Mouse (Mus musculus) hindbrain, embryonic 16.5 days (tissue): ENCODE data around the gene Rasl11a. TPM values are rescaled to one million over a fixed set of nuclear protein-coding genes. Genes with fewer than 3 reads are reported as not detected.

Experiments
- ATAC-seq: fragments of 200-750 bp; cut with Nextera tagmentation; 2 replicates; pipeline ENCODE4 v1.8.0; 2017; ENCODE audit warnings: moderate TSS enrichment, moderate library complexity
- H3K27ac ChIP-seq: fragments of 300-500 bp; sonication (generic); 2 replicates; pipeline ENCODE4 v1.5.1; 2014; ENCODE audit warnings: low read depth, mild to moderate bottlenecking, control low read depth, low read length, moderate library complexity
- H3K27me3 ChIP-seq: fragments of 300-500 bp; sonication (generic); replicated peaks from 2 replicates; pipeline ENCODE4 v1.6.1; 2014; ENCODE audit warnings: low read length; ENCODE audit not compliant: control insufficient read depth, insufficient read depth
- H3K36me3 ChIP-seq: fragments of 300-500 bp; sonication (generic); 2 replicates; pipeline ENCODE4 v1.6.1; 2014; ENCODE audit warnings: mild to moderate bottlenecking, low read length, moderate library complexity, mixed read lengths; ENCODE audit not compliant: control insufficient read depth, insufficient read depth
- H3K4me1 ChIP-seq: fragments of 300-500 bp; sonication (generic); 2 replicates; pipeline ENCODE4 v1.6.1; 2014; ENCODE audit warnings: low read depth, low read length; ENCODE audit not compliant: control insufficient read depth, insufficient read depth
- H3K4me2 ChIP-seq: fragments of 300-500 bp; sonication (generic); 2 replicates; pipeline ENCODE4 v1.6.1; 2014; ENCODE audit warnings: mild to moderate bottlenecking, low read length, control low read depth, moderate library complexity
- H3K4me3 ChIP-seq: fragments of 300-500 bp; sonication (generic); 2 replicates; pipeline ENCODE4 v1.5.1; 2014; ENCODE audit warnings: mild to moderate bottlenecking, low read length, control low read depth, moderate library complexity
- H3K9ac ChIP-seq: fragments of 300-500 bp; sonication (generic); 2 replicates; pipeline ENCODE4 v1.6.1; 2014; ENCODE audit warnings: low read depth, mild to moderate bottlenecking, control low read depth, low read length, moderate library complexity
- H3K9me3 ChIP-seq: fragments of 300-500 bp; sonication (generic); 2 replicates; pipeline ENCODE4 v1.6.1; 2014; ENCODE audit warnings: mild to moderate bottlenecking, low read length, moderate library complexity; ENCODE audit not compliant: control insufficient read depth
- WGBS: fragments of 180-500 bp; shearing (Covaris S2); extraction: QIAGEN DNeasy Blood & Tissue Kit; methylation state at CpG from one replicate; pipeline ENCODE4 v1.1.7; 2014; 5-methylcytosine and 5-hydroxymethylcytosine counted together
- polyA plus RNA-seq: library from polyadenylated mRNA; unstranded; fragments of >200 nt; fragmentation: Nextera tagmentation; extraction: Ambion mirVana; gene quantifications from 2 replicates; pipeline ENCODE4 v1.2.1, GENCODE M21; 2015

The Rasl11a gene
- polyA plus RNA-seq = 7.6 and 8.5 TPM in 2 replicates

GRCm38 (mm10) chr5:146844945-146845365 is at the start of gene Rasl11a:
Gene Rasl11a, plus strand, starts transcription at chr5:146845071.
- peak within 1 kb of the TSS; percentile 78 for H3K9ac ChIP-seq
- WGBS = under 1% methylated on average over 40 of the region's 40 CpGs
- peak within 1 kb of the TSS; percentile 63 for H3K27ac ChIP-seq
- peaks cover 8% of the 10 kb centered on the region for H3K4me1 ChIP-seq
- peak; percentile 93 for ATAC-seq
- peak within 1 kb of the TSS; percentile 76 for H3K4me3 ChIP-seq
- peak within 1 kb of the TSS; percentile 99 for H3K4me2 ChIP-seq
- H3K27me3 ChIP-seq = no peaks in the 10 kb centered on the region
- H3K9me3 ChIP-seq = no peaks in the 10 kb centered on the region
- H3K36me3 ChIP-seq = no peaks in the 10 kb centered on the region

DNA sequence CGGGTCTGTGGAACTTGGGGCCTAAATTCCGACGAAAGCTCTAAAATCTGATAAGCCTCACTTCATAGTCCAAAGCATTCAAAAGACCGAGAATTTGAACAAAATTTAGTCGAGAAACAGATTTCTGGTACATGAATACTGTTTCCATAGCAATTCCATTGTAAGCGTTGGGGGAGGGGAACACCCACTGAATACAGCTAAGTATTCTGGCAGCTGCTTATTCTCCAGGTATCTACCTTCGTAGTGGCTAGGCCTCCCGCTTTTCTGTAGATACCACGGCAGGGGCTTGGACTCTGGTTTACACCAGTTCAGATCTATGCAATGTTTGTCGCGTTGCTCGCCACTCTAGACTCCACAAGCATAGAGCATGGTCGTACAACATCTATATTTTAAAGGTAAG is 49.1 kb upstream of the Rasl11a start:
- Histone ChIP-seq H3K36me3 (no peaks in the 10 kb centered on the region), H3K9me3 (no peaks in the 10 kb centered on the region), H3K27me3 (no peaks in the 10 kb centered on the region), H3K9ac (no peak overlapping the region), H3K4me2 (no peak overlapping the region), H3K4me3 (no peak overlapping the region), H3K4me1 (peaks cover 27% of the 10 kb centered on the region), H3K27ac (no peak overlapping the region)
- ATAC-seq = no peak
- 69% methylated on average over 13 of the region's 13 CpGs for WGBS

DNA sequence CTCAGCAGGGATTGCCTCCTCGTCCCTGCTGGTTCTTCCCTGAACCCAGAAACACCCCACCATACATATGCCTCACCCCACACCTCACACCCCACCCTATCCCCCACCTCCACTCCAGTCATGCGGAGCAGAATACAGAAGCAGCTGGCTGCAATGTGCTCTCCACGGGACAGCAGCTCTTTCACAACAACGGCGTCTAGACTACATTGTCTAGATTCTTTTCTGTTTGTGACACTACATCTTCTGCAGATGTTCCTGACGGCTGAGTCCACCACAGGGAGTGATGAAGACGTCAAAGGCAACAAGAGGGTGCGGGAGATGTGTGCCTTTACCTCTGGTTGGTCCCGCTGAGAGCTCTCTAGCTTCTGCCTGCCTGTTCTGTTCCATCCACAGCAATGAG is 46.8 kb upstream of the Rasl11a start:
- Histone ChIP-seq H3K27me3 (no peaks in the 10 kb centered on the region), H3K9ac (no peak overlapping the region), H3K36me3 (no peaks in the 10 kb centered on the region), H3K4me1 (peaks cover 5% of the 10 kb centered on the region), H3K27ac (no peak overlapping the region), H3K9me3 (peaks cover 4% of the 10 kb centered on the region; the same call in 1 of the 2 replicates), H3K4me2 (no peak overlapping the region), H3K4me3 (no peak overlapping the region)
- WGBS = 30% methylated on average over 9 of the region's 9 CpGs
- ATAC-seq = no peak

DNA sequence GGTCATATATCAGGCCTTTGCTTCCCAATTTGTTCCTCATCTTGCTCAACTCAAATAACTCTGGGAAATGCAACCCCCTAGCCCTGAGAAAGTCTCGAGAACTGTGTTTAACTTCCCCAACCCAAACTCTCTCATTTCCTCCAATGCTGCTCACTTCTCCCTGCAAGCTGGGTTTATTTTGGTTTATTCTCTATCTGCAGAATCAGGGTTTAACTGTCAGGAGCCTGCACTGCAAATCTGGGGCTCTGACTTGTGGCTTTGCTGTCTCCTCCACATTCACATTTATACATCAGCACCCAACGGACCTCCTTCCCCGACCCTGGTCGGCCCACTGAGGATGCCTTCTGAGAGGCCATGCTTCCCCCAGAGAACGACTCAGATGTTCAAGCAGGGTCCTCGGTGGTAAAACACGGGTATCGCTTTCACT is 38.9 kb upstream of the Rasl11a start:
- Histone ChIP-seq H3K36me3 (no peaks in the 10 kb centered on the region), H3K27me3 (no peaks in the 10 kb centered on the region), H3K27ac (no peak overlapping the region; the same call in 1 of the 2 replicates), H3K9ac (no peak overlapping the region), H3K4me1 (no peaks in the 10 kb centered on the region), H3K9me3 (peaks cover 4% of the 10 kb centered on the region; the same call in 1 of the 2 replicates), H3K4me2 (no peak overlapping the region), H3K4me3 (no peak overlapping the region)
- WGBS = 83% methylated on average over 8 of the region's 8 CpGs
- ATAC-seq = no peak

DNA sequence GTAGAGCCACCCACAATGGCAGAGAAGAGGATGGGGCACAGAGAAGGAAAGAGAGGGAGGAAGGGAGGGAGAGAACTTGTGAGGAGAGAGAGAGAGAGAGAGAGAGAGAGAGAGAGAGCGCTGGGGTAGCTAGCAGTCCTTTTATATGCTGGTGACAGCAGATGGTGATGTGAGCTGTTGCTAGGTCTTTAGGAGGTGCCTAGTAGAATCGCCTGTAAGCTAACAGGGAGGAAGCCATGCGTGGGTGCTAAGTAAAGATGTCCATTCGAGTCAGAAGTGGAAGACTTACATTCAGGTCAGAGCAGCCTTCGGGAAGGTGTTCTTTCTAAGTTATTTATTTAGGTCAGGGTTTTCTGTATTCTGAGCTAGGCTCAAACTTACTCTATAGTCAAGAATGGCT is 34.9 kb upstream of the Rasl11a start:
- no peak for ATAC-seq
- Histone ChIP-seq H3K9me3 (no peaks in the 10 kb centered on the region), H3K4me3 (no peak overlapping the region), H3K36me3 (no peaks in the 10 kb centered on the region), H3K27ac (no peak overlapping the region), H3K4me1 (no peaks in the 10 kb centered on the region), H3K4me2 (no peak overlapping the region), H3K9ac (no peak overlapping the region), H3K27me3 (no peaks in the 10 kb centered on the region)
- 75% methylated on average over 5 of the region's 5 CpGs for WGBS

DNA sequence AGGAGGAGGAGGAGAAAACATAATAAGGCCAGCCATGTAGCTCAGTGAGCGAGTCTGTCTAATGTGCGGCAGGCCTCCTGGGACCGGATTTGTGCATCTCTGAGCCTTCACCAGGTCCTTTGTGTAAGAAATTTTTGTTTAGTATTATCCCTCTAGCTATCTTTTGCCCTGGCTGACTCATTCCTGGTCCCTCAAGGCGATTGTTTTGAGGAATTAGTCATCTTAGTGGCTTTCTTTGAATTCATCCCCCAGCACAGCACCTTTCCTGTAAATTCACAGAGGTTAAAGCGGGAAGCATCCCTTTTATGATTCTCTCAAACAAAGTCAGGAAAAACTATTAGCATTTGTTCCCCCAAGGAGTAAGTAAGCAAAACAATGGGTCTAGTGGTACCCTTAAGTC is 32.0 kb upstream of the Rasl11a start:
- H3K36me3 ChIP-seq = no peaks in the 10 kb centered on the region
- no peak overlapping the region for H3K9ac ChIP-seq
- no peaks in the 10 kb centered on the region for H3K27me3 ChIP-seq
- H3K4me3 ChIP-seq = no peak overlapping the region
- no peaks in the 10 kb centered on the region for H3K9me3 ChIP-seq
- no peak overlapping the region for H3K27ac ChIP-seq
- no peak overlapping the region for H3K4me2 ChIP-seq
- ATAC-seq = no peak
- 92% methylated on average over 5 of the region's 5 CpGs for WGBS
- H3K4me1 ChIP-seq = no peaks in the 10 kb centered on the region

GRCm38 (mm10) chr5:146813421-146813820 is 31.4 kb upstream of the Rasl11a start:
- no peaks in the 10 kb centered on the region for H3K9me3 ChIP-seq
- no peaks in the 10 kb centered on the region for H3K27me3 ChIP-seq
- H3K4me2 ChIP-seq = no peak overlapping the region
- no peak overlapping the region for H3K4me3 ChIP-seq
- no peak overlapping the region for H3K9ac ChIP-seq
- no peak for ATAC-seq
- no peak overlapping the region for H3K27ac ChIP-seq
- H3K4me1 ChIP-seq = no peaks in the 10 kb centered on the region
- 88% methylated on average over 4 of the region's 4 CpGs for WGBS
- H3K36me3 ChIP-seq = no peaks in the 10 kb centered on the region

- 81% methylated on average over 4 of the region's 4 CpGs for WGBS
- Histone ChIP-seq H3K4me1 (no peaks in the 10 kb centered on the region; the same call in 1 of the 2 replicates), H3K36me3 (no peaks in the 10 kb centered on the region), H3K27ac (no peak overlapping the region), H3K4me3 (no peak overlapping the region), H3K27me3 (no peaks in the 10 kb centered on the region), H3K4me2 (no peak overlapping the region), H3K9me3 (no peaks in the 10 kb centered on the region), H3K9ac (no peak overlapping the region)
- no peak for ATAC-seq
Measured at GRCm38 (mm10) chr5:146815394-146815793, 29.5 kb upstream of the Rasl11a start.

- H3K9ac ChIP-seq = no peak overlapping the region
- H3K4me1 ChIP-seq = no peaks in the 10 kb centered on the region; the same call in 1 of the 2 replicates
- H3K4me2 ChIP-seq = no peak overlapping the region
- H3K4me3 ChIP-seq = no peak overlapping the region
- ATAC-seq = no peak
- H3K27ac ChIP-seq = no peak overlapping the region
- H3K27me3 ChIP-seq = no peaks in the 10 kb centered on the region
- H3K36me3 ChIP-seq = no peaks in the 10 kb centered on the region
- no peaks in the 10 kb centered on the region for H3K9me3 ChIP-seq
- 84% methylated on average over 8 of the region's 8 CpGs for WGBS
Measured at GRCm38 (mm10) chr5:146817583-146817982, 27.3 kb upstream of the Rasl11a start.
